Mouse (Mus musculus) heart, embryonic 15.5 days (tissue): ENCODE results near the gene Mul1. TPM values are rescaled to one million over a fixed set of nuclear protein-coding genes. Genes with fewer than 3 reads are reported as not detected.

Experiments
- ATAC-seq: fragments of 200-750 bp; cut with Nextera tagmentation; replicated peaks from 2 replicates; pipeline ENCODE4 v1.8.0; 2017; ENCODE audit warnings: low read depth, moderate TSS enrichment; ENCODE audit not compliant: insufficient number of reproducible peaks, insufficient read depth, low FRiP score
- H3K27ac ChIP-seq: fragments of 300-500 bp; sonication (generic); 2 replicates; pipeline ENCODE4 v1.5.1; 2015; ENCODE audit warnings: mild to moderate bottlenecking, inconsistent platforms
- H3K27me3 ChIP-seq: fragments of 300-500 bp; sonication (generic); 2 replicates; pipeline ENCODE4 v1.6.1; 2015; ENCODE audit warnings: inconsistent platforms
- H3K36me3 ChIP-seq: fragments of 300-500 bp; sonication (generic); 2 replicates; pipeline ENCODE4 v1.6.1; 2015; ENCODE audit warnings: mild to moderate bottlenecking, inconsistent platforms
- H3K4me1 ChIP-seq: fragments of 300-500 bp; sonication (generic); replicated peaks from 2 replicates; pipeline ENCODE4 v1.6.1; 2015; ENCODE audit warnings: inconsistent platforms
- H3K4me2 ChIP-seq: fragments of 300-500 bp; sonication (generic); 2 replicates; pipeline ENCODE4 v1.6.1; 2015; ENCODE audit warnings: inconsistent platforms, mild to moderate bottlenecking, moderate library complexity
- H3K4me3 ChIP-seq: fragments of 300-500 bp; sonication (generic); 2 replicates; pipeline ENCODE4 v1.5.1; 2015; ENCODE audit warnings: mild to moderate bottlenecking, inconsistent platforms
- H3K9ac ChIP-seq: fragments of 300-500 bp; sonication (generic); 2 replicates; pipeline ENCODE4 v1.6.1; 2015; ENCODE audit warnings: mild to moderate bottlenecking, inconsistent platforms
- H3K9me3 ChIP-seq: fragments of 300-500 bp; sonication (generic); replicated peaks from 2 replicates; pipeline ENCODE4 v1.6.1; 2016; ENCODE audit warnings: inconsistent platforms
- WGBS: fragments of 180-500 bp; shearing (Covaris S2); methylation state at CpG from one replicate; pipeline ENCODE4 v1.1.7; 2015; ENCODE audit warnings: mixed read lengths; 5-methylcytosine and 5-hydroxymethylcytosine counted together
- polyA plus RNA-seq: library from polyadenylated mRNA; unstranded; fragments of >200 nt; fragmentation: Nextera tagmentation; extraction: Ambion mirVana; gene quantifications from 2 replicates; pipeline ENCODE4 v1.2.1, GENCODE M21; 2015

The Mul1 gene
- polyA plus RNA-seq, 1 experiment from 2014 or later = 22.2 TPM

GRCm38 (mm10) chr4:138463832-138464487 lies 29.5 kb downstream of the Mul1 start:
- peak; percentile 84 for ATAC-seq
- H3K36me3 ChIP-seq = no peaks in the 10 kb centered on the region
- H3K4me3 ChIP-seq = peak overlapping the region; percentile 17; the same call in 1 of the 2 replicates
- peak overlapping the region; percentile 72 for H3K27ac ChIP-seq
- H3K9me3 ChIP-seq = no peaks in the 10 kb centered on the region
- peaks cover 30% of the 10 kb centered on the region for H3K4me1 ChIP-seq
- peaks cover 58% of the 10 kb centered on the region for H3K27me3 ChIP-seq
- WGBS = 10% methylated on average over 11 of the region's 11 CpGs
- H3K9ac ChIP-seq = no peak overlapping the region
- H3K4me2 ChIP-seq = peak overlapping the region; percentile 54

- H3K36me3 ChIP-seq = no peaks in the 10 kb centered on the region
- H3K9me3 ChIP-seq = no peaks in the 10 kb centered on the region
- peak overlapping the region; percentile 46; the same call in 1 of the 2 replicates for H3K27ac ChIP-seq
- H3K4me2 ChIP-seq = peak overlapping the region; percentile 54
- no peak overlapping the region for H3K9ac ChIP-seq
- WGBS = 5% methylated on average over 21 of the region's 22 CpGs
- H3K4me1 ChIP-seq = peaks cover 38% of the 10 kb centered on the region
- ATAC-seq = peak; percentile 25; the same call in 1 of the 2 replicates
- peaks cover 50% of the 10 kb centered on the region for H3K27me3 ChIP-seq
- H3K4me3 ChIP-seq = peak overlapping the region; percentile 22; the same call in 1 of the 2 replicates
Measured at GRCm38 (mm10) chr4:138464667-138465353, 30.3 kb downstream of the Mul1 start.

GRCm38 (mm10) chr4:138465446-138465845 lies 31.0 kb downstream of the Mul1 start:
- Histone ChIP-seq H3K4me3 (no peak overlapping the region), H3K27ac (no peak overlapping the region), H3K4me2 (no peak overlapping the region), H3K27me3 (peaks cover 49% of the 10 kb centered on the region), H3K36me3 (no peaks in the 10 kb centered on the region), H3K9ac (no peak overlapping the region), H3K9me3 (no peaks in the 10 kb centered on the region), H3K4me1 (peaks cover 38% of the 10 kb centered on the region)
- ATAC-seq = no peak
- 48% methylated on average over 8 of the region's 8 CpGs for WGBS

GRCm38 (mm10) chr4:138466690-138467089 lies 32.2 kb downstream of the Mul1 start:
- Histone ChIP-seq H3K36me3 (no peaks in the 10 kb centered on the region), H3K9me3 (no peaks in the 10 kb centered on the region), H3K27me3 (peaks cover 41% of the 10 kb centered on the region), H3K9ac (no peak overlapping the region), H3K27ac (no peak overlapping the region), H3K4me2 (no peak overlapping the region), H3K4me1 (peaks cover 38% of the 10 kb centered on the region), H3K4me3 (no peak overlapping the region)
- no peak for ATAC-seq
- 64% methylated on average over 6 of the region's 6 CpGs for WGBS

GRCm38 (mm10) chr4:138467451-138467850 lies 33.0 kb downstream of the Mul1 start:
- Histone ChIP-seq H3K4me3 (no peak overlapping the region), H3K27ac (no peak overlapping the region), H3K4me1 (peaks cover 38% of the 10 kb centered on the region), H3K27me3 (peaks cover 33% of the 10 kb centered on the region), H3K9me3 (no peaks in the 10 kb centered on the region), H3K9ac (no peak overlapping the region), H3K4me2 (no peak overlapping the region), H3K36me3 (no peaks in the 10 kb centered on the region)
- ATAC-seq = no peak
- 72% methylated on average over 5 of the region's 5 CpGs for WGBS

GRCm38 (mm10) chr4:138469080-138469479 lies 34.6 kb downstream of the Mul1 start:
- H3K9ac ChIP-seq = no peak overlapping the region
- H3K4me2 ChIP-seq = peak overlapping the region; percentile 33
- H3K27me3 ChIP-seq = peaks cover 42% of the 10 kb centered on the region
- H3K27ac ChIP-seq = 0 out of 2 replicates have a peak overlapping the region, but pooled peaks have one; percentile 3
- no peaks in the 10 kb centered on the region for H3K9me3 ChIP-seq
- 3% methylated on average over 7 of the region's 7 CpGs for WGBS
- H3K4me3 ChIP-seq = no peak overlapping the region
- peaks cover 24% of the 10 kb centered on the region for H3K4me1 ChIP-seq
- ATAC-seq = 0 out of 2 replicates have a peak, but pooled peaks have one; percentile 41
- H3K36me3 ChIP-seq = no peaks in the 10 kb centered on the region

GRCm38 (mm10) chr4:138471241-138471640 lies 36.8 kb downstream of the Mul1 start:
- WGBS = 54% methylated on average over 7 of the region's 7 CpGs
- Histone ChIP-seq H3K9me3 (no peaks in the 10 kb centered on the region), H3K4me1 (peaks cover 13% of the 10 kb centered on the region), H3K9ac (no peak overlapping the region), H3K27ac (no peak overlapping the region), H3K4me2 (no peak overlapping the region), H3K27me3 (peaks cover 49% of the 10 kb centered on the region), H3K36me3 (no peaks in the 10 kb centered on the region), H3K4me3 (no peak overlapping the region)
- no peak for ATAC-seq

GRCm38 (mm10) chr4:138479595-138479994 lies 45.1 kb downstream of the Mul1 start:
- H3K27me3 ChIP-seq = peaks cover 35% of the 10 kb centered on the region
- no peak overlapping the region for H3K9ac ChIP-seq
- H3K9me3 ChIP-seq = no peaks in the 10 kb centered on the region
- no peak overlapping the region for H3K4me3 ChIP-seq
- no peak for ATAC-seq
- H3K27ac ChIP-seq = no peak overlapping the region
- H3K36me3 ChIP-seq = no peaks in the 10 kb centered on the region
- WGBS = 70% methylated on average over 7 of the region's 7 CpGs
- no peak overlapping the region for H3K4me2 ChIP-seq
- H3K4me1 ChIP-seq = no peaks in the 10 kb centered on the region

GRCm38 (mm10) chr4:138480962-138481361 lies 46.5 kb downstream of the Mul1 start:
- no peaks in the 10 kb centered on the region for H3K4me1 ChIP-seq
- peaks cover 23% of the 10 kb centered on the region for H3K27me3 ChIP-seq
- no peaks in the 10 kb centered on the region for H3K9me3 ChIP-seq
- H3K9ac ChIP-seq = no peak overlapping the region
- H3K4me3 ChIP-seq = no peak overlapping the region
- H3K36me3 ChIP-seq = no peaks in the 10 kb centered on the region
- no peak overlapping the region for H3K4me2 ChIP-seq
- no peak for ATAC-seq
- H3K27ac ChIP-seq = no peak overlapping the region
- 43% methylated on average over 9 of the region's 9 CpGs for WGBS

GRCm38 (mm10) chr4:138482721-138483120 lies 48.2 kb downstream of the Mul1 start:
- 59% methylated on average over 8 of the region's 8 CpGs for WGBS
- H3K27ac ChIP-seq = no peak overlapping the region

GRCm38 (mm10) chr4:138488241-138488640 lies 53.8 kb downstream of the Mul1 start:
- ATAC-seq = no peak
- Histone ChIP-seq H3K27me3 (no peaks in the 10 kb centered on the region), H3K27ac (no peak overlapping the region), H3K4me3 (no peak overlapping the region), H3K36me3 (no peaks in the 10 kb centered on the region), H3K9me3 (no peaks in the 10 kb centered on the region), H3K4me2 (no peak overlapping the region), H3K9ac (no peak overlapping the region), H3K4me1 (peaks cover 3% of the 10 kb centered on the region)
- WGBS = 65% methylated on average over 8 of the region's 8 CpGs

More at GRCm38 (mm10) chr4:138482721-138483120, 48.2 kb downstream of the Mul1 start:
- Histone ChIP-seq H3K27me3 (peaks cover 9% of the 10 kb centered on the region; the same call in 1 of the 2 replicates), H3K36me3 (no peaks in the 10 kb centered on the region), H3K4me1 (no peaks in the 10 kb centered on the region), H3K4me2 (no peak overlapping the region), H3K9ac (no peak overlapping the region), H3K9me3 (no peaks in the 10 kb centered on the region), H3K4me3 (no peak overlapping the region)
- no peak for ATAC-seq
